Mouse (Mus musculus): Measurements from ENCODE around the gene Tfb1m.

Gene Tfb1m

DNA sequence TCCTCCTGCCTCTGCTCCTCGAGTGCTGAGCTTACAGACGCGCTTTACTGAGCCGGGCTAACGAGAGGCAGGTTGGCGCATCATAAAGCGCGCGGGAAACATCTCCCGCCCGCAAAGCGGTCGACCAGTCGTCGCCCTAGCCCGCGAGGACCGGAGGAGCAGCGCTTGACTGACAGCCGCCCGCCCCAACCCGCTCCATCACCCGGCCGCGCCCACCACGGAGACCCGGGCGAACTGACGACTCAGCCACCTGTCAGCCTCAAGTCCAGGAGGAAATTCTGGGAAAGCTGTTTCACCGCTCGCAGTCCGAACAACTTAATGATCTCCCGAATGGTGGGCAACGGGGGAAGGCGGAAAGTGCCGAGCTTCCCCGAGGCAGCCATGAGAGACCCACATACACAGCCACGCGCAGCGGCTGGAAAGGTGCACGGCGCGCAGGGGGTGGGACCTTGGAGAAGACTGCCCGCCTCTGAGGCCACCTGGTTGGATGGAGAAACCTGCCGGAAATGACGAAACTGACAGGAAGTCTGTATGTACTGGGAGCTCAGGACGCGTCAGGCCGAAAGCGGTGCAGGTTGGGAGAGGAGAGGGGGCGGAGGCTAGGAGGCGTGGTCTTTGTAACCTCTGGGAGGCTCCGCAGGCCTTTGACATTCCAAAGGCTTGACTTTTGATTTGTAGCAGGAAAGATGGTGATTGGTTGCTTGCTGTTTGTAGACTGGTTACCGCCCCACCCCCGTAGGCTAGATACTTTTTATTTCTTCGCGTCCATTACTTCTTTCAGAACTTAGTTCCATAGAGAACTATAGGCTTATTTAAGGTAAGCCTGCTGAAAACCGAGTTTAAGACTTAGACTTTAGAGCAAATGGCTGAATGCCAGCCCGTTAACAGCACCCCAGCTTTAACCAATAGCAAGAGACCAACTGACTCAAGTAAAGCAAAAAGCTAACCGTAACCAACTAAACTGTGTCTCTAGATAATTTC, at the start of gene Tfb1m:
Tfb1m (minus strand) TSS at position 451 of the 981 bp plus-strand sequence.
- DNase-seq (ENCODE audit: inconsistent ontology term), result peak; percentile 99

GRCm38 (mm10) chr17:3602954-3603672, 45.5 kb upstream of the Tfb1m start:
- no peak for DNase-seq (ENCODE audit: inconsistent ontology term)

DNA sequence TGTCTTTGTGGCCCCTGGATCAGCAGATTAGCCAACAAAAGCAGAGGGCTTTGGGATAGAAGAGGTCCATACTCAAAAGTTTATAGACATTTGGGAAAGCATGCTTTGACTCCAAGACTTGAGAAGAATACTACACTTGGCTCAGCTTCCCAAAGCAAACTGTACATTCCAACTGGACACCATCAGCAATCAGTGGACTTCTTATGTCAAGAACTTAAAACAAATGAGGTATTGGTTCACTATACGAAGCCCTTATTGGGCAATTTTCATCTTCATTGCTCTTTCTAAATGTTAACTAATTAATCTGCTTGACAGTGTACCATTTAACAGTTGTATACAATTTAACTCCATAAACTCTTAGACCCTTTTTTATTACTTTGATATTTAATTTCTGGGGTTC, 40.8 kb upstream of the Tfb1m start:
- no peak for DNase-seq (ENCODE audit: inconsistent ontology term)

GRCm38 (mm10) chr17:3597866-3598265, 40.3 kb upstream of the Tfb1m start:
- DNase-seq (ENCODE audit: inconsistent ontology term), result peak; percentile 92

GRCm38 (mm10) chr17:3597130-3597529, 39.5 kb upstream of the Tfb1m start:
- peak; percentile 83 for DNase-seq (ENCODE audit: inconsistent ontology term)

DNA sequence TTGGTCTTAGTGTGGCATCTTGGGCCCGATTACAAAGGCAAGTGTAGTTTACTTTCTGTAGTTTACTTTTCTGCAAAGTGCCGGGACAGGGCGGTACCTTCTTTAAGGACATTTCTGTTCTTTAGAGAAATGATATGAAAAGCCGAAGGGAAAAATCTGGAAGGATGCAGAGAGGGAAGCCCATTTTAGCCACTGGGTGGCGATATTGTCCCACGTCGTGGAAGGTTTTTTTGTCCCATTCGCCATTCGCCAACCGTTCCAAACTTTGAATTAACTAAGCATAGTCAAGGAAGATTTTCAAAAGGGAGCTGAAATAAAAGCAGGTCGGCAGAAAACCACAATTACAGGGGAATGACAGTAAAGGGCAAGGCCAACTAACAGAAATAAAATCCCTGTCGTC, 13.3 kb upstream of the Tfb1m start:
- peak; percentile 64 for DNase-seq (ENCODE audit: inconsistent ontology term)

GRCm38 (mm10) chr17:3562405-3562804, 4.8 kb upstream of the Tfb1m start:
- no peak for DNase-seq (ENCODE audit: inconsistent ontology term)

DNA sequence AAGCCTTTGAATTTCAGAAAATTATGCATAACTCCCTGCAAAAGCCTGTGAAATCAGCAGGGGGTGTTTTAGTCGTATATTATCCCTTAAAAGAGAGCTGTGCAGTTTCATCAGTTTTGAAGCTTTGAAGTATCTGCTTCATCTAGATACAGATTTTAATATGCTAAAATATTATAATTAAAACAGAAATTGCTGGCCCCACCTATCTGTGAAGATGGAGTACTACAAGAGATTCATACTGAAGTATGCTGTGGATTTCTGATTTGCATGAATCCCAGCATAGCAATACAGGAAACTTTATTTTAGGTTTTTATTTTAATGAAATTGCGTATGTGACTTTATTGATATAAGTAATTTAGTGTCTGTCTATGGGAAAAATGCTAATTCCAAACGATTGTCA, 3.0 kb upstream of the Tfb1m start:
- no peak for DNase-seq (ENCODE audit: inconsistent ontology term)

- DNase-seq (ENCODE audit: inconsistent ontology term), result peak; percentile 1
Observed at GRCm38 (mm10) chr17:3558356-3558870, 832 bp upstream of the Tfb1m start.

DNA sequence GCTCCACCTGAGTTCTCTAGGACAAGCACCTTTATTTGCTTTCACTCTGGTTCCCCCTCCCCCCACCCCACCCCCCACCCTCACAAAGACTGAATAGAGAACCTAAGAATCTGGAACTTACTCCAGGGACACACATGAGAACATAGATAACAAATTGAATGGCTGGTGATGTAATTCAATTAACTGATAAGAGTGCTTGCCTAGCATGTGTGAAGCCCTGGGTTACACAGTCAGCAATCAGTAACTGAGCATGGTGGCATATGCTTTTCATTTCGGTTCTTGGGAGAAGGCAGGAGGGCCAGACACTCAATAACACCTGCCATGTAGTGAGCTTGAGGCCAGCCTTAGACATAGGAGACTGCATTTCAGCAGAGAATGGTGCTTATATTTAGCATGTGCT, 1.3 kb downstream of the Tfb1m start:
- no peak for DNase-seq (ENCODE audit: inconsistent ontology term)

DNA sequence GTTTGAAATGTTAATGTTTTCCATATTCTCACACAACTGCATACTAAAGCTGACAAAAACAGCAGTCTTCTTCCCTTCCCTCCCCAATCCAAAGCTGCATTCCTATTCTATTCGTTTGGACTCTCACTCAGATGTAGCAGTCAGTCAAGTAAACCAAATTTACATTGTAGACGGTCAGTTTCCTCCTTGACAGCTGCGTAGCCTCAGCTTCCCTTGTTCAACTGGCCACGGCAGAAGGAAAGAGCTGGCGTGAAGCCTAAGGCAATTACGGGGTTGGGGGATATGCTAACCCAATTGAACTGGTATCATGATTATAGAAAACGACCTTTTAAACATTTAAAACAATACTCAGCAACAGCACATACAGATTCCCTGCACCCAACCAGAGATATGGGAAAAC, 9.9 kb downstream of the Tfb1m start:
- no peak for DNase-seq (ENCODE audit: inconsistent ontology term)

- no peak for DNase-seq (ENCODE audit: inconsistent ontology term)
Observed at GRCm38 (mm10) chr17:3541033-3541432, 16.5 kb downstream of the Tfb1m start.

DNA sequence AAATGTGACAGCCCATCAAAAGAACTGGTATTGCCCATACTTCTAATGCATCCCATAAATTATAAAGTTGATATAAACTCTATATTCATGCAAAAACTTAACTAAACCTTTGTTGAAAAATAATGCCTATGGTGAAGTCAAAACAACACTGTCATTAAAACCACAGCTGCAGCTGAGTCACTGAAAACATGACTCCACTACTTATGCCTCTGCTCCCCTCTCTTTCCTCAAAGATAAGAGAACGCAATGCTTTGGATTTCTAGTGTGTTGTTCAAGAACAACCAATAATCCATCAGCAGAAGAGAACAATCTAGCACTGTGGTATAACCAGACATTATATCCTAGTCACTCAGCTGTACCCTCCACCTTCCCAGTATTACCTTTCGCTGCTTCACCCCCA, 17.3 kb downstream of the Tfb1m start:
- no peak for DNase-seq (ENCODE audit: inconsistent ontology term)

DNA sequence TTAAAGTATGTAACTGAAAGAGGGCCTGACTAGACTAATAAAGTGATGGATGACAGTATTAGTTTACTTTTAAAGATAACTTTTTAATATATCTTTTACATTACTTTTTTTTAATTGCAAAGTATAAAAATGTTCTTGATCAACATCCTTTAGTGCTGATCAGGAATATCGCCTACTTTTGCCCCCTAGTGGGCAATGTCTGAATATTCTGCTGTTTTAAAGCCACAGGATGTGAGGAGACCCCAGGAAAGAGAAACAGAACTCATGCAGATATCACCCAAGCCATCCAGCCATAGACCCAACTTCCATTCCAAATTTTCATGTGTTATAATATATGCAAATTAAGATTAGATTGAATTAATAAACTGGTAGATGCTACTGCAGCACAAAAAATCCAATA, 24.2 kb downstream of the Tfb1m start:
- DNase-seq (ENCODE audit: inconsistent ontology term), result peak; percentile 12

GRCm38 (mm10) chr17:3532254-3532653, 25.3 kb downstream of the Tfb1m start, which contains the start of gene Cldn20:
Gene Cldn20 (plus strand): TSS chr17:3532554.
- DNase-seq (ENCODE audit: inconsistent ontology term), result no peak

- peak; percentile 16 for DNase-seq (ENCODE audit: inconsistent ontology term)
Observed at GRCm38 (mm10) chr17:3531641-3532040, 25.9 kb downstream of the Tfb1m start.

DNA sequence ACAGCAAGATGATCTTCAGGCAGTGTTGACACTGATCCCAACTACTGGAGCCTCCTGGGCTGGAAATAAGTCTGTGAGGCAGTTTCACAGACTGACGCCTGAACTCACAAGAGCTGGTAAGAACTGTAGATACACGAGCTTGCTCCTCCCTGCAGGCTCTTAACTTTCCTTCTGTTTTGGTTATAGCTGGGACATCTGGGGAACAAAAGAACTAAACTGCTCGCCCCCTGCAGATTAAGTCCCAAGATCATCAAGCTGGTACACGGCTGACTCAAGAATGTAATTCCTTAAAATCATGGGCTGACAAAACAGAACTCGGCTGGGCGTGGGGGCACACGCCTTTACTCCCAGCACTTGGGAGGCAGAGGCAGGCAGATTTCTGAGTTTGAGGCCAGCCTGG, 27.0 kb downstream of the Tfb1m start:
- DNase-seq (ENCODE audit: inconsistent ontology term), result no peak

DNA sequence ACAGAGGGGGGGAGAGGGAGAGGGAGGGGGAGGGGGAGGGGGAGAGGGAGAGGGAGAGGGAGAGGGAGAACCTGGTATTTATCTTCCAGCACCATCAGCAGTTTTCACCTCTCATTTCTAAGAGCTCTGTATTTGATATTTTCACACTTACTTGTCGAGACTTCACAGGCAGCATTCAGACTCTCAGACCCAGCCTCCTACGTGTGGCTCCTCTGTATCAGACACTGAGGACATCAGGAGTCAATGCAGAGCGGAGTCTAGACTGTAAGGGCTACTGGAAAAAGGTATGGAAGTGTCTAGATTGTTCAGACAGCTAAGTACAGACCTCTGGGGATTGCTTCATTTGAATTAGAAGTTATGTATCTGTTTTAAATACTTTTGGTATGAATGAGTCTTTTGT, 28.1 kb downstream of the Tfb1m start:
- DNase-seq (ENCODE audit: inconsistent ontology term), result no peak

- no peak for DNase-seq (ENCODE audit: inconsistent ontology term)
Observed at GRCm38 (mm10) chr17:3527841-3528471, 29.6 kb downstream of the Tfb1m start.

DNA sequence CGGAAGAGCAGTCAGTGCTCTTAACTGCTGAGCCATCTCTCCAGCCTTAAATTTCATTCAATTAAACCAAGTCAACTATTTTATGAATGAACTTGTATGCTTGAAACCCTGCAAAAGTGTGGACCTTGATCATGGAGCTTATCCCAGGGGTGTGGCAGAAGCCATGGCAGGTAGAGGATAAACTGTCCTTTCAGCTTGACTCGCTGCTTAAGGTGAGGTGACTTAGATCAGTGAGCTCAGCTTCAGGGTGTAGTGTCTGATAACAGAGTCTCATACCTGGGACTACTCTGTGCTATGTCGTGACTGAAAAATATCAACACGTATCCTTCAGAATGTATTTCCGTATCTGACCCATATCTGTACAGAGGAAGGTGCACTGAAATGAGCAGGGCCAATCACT, 37.2 kb downstream of the Tfb1m start:
- no peak for DNase-seq (ENCODE audit: inconsistent ontology term)

- no peak for DNase-seq (ENCODE audit: inconsistent ontology term)
Observed at GRCm38 (mm10) chr17:3516406-3516805, 41.2 kb downstream of the Tfb1m start.

DNA sequence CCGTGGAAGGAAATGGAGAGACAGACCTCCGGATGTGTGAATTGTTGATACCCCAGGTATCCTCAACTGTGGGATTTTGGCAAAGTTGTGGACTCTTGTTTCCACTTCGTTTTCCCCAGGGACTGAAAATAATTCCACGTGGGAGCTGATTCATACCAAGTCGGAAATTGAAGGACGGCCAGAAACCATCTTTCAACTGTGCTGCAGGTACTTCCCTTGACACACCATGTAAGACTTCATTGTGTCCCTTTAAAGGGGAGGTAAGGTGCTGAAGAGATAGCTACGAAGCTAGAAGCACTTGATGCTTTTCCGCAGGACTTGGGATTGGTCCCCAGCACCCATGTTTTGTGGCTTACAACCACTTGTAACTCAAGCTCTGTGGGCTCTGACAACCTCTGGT, 41.7 kb downstream of the Tfb1m start:
- DNase-seq (ENCODE audit: inconsistent ontology term), result no peak

Data from Muller cell, postnatal 12 days (primary cell).